Mouse (Mus musculus) lung, postnatal 10 days (tissue): ENCODE results near the gene Gm6351.
"Not testable (repeated sequence)": the region's sequence is repeated elsewhere in the genome, so short reads cannot be mapped to it uniquely, and the experiment has no call there.

ENCODE experiments used
- DNase-seq: peaks from one replicate; pipeline ENCODE4 v3.0.0; 2021

Gene Gm6351

DNA sequence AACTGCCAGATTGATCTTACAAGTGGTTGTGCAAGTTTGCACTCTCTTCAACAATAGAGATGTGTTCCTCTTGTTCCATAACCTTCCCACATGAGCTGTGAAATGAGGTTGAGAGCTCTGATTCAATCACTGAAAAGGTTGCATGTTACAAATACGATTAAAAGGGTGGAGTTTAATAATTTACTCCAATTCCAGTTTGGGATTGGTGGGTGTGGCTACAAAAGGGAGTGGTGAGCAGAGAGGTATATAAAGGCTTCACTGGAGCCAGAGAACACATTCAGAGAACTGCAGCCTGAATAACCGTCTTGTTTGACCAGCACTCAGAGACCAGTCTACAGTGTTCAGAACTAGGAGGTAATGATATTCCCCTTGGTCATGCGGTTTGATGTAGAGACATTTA is at the start of gene Gm6351:
Gm6351 (plus strand) TSS at position 301 of the 400 bp plus-strand sequence.
- DNase-seq, result not testable (repeated sequence)

DNA sequence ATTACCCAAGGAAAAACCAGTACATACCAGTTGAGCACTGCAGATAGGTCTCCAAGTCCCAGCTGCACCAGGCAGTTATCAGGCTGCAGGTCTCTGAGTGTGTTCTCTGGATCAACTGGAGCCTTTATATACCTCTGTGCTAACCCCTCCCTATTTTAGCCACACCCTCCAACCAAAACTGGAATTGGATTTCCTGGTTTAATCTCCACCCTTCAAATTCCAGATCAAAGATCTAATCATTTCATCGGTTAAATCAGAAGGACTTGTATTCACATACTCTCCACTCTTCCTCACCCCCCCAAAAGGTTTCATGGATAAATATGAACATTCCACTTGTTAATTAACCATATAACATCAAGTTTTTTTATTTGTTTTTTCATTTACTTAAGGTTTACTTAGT is 5.7 kb upstream of the Gm6351 start, which contains the start of gene BC061212:
BC061212 (minus strand) TSS at position 101 of the 400 bp plus-strand sequence.
- not testable (repeated sequence) for DNase-seq
